Mouse (Mus musculus): Measurements from ENCODE around the gene Washc1. TPM values are rescaled to one million over a fixed set of nuclear protein-coding genes. Genes with fewer than 3 reads are reported as not detected.

Washc1 gene
- polyA plus RNA-seq, 1 experiment from 2014 or later = 48.0 TPM

Other genes starting within 250 kb of the Washc1 start
- 56.1 and 58.3 TPM in 2 replicates for gene Ralbp1, start 225.7 kb upstream of the Washc1 start, polyA plus RNA-seq (2015; fragmentation: Nextera tagmentation; extraction: Ambion mirVana)
- gene Twsg1, start 160.3 kb upstream of the Washc1 start, polyA plus RNA-seq (2015; fragmentation: Nextera tagmentation; extraction: Ambion mirVana) = 58.5 and 60.7 TPM in 2 replicates
- gene Ankrd12, start 34.5 kb upstream of the Washc1 start, polyA plus RNA-seq (2015; fragmentation: Nextera tagmentation; extraction: Ambion mirVana) = 148 and 150 TPM in 2 replicates
- 354 and 357 TPM in 2 replicates for gene Ndufv2, start 10.0 kb upstream of the Washc1 start, polyA plus RNA-seq (2015; fragmentation: Nextera tagmentation; extraction: Ambion mirVana)
- gene Ddx11, start 12.0 kb downstream of the Washc1 start, polyA plus RNA-seq (2015; fragmentation: Nextera tagmentation; extraction: Ambion mirVana) = 6.2 and 7.5 TPM in 2 replicates

All from hindbrain, embryonic 13.5 days (tissue).